Mouse (Mus musculus) cerebellum, adult 2 months (tissue): ENCODE results near the gene Rmnd1.

ENCODE experiments used
- CTCF ChIP-seq: fragments of 200-500 bp; IDR thresholded peaks from 2 replicates; pipeline ENCODE4 v1.5.1; 2011; ENCODE audit warnings: low read depth, mild to moderate bottlenecking, control low read depth, low read length, moderate library complexity, borderline replicate concordance; ENCODE audit not compliant: insufficient read depth
- POLR2A ChIP-seq: fragments of 200-500 bp; IDR thresholded peaks from 2 replicates; pipeline ENCODE4 v1.6.1; 2011; ENCODE audit warnings: low read length, control low read depth, borderline replicate concordance; ENCODE audit not compliant: insufficient read depth

DNA sequence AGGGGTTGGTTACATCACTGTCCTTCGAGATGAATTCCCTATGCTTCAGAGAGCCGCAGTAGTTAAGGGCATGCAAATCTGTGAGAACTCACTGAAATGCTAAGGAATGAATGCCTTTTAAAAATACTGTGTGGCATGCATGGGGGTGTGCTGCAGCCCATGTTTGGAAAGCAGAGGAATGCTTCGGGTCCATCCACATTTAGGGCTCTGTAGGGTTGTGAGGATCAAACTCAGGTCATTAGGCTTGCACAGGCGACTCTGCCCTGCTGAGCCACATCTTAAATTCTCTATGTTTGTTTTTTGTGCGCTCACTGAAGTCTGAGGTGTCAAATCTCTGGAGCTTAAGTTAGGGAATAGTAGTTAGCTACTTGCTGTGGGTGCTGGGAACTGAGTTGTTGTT lies 41.1 kb downstream of the Rmnd1 start:
- TF ChIP-seq CTCF, result no peak
- no peak for TF ChIP-seq POLR2A
